Mouse (Mus musculus) megakaryocyte, embryonic 14.5 days (primary cell): ENCODE results near the gene Speg.

ENCODE experiments used
- FLI1 ChIP-seq: IDR thresholded peaks from 2 replicates; pipeline ENCODE4 v1.6.1; 2012; ENCODE audit warnings: low read length, inconsistent platforms, mixed read lengths
- GATA1 ChIP-seq: IDR thresholded peaks from 3 replicates; pipeline ENCODE4 v1.6.1; 2012; ENCODE audit warnings: mixed read lengths, low read length, inconsistent platforms, borderline replicate concordance

- TF ChIP-seq GATA1 (no peak), FLI1 (no peak)
These were observed 2.6 kb upstream of the Speg start for GRCm38 (mm10) chr1:75372450-75372849.
